Mouse (Mus musculus) heart, embryonic 11.5 days (tissue): ENCODE results near the gene Egfl8. TPM values are rescaled to one million over a fixed set of nuclear protein-coding genes. Genes with fewer than 3 reads are reported as not detected.

ENCODE experiments used
- ATAC-seq: fragments of 200-750 bp; cut with Nextera tagmentation; replicated peaks from 2 replicates; pipeline ENCODE4 v1.8.0; 2017; ENCODE audit warnings: moderate library complexity; ENCODE audit not compliant: insufficient number of reproducible peaks, low FRiP score, low TSS enrichment
- H3K27ac ChIP-seq: fragments of 300-500 bp; sonication (generic); 2 replicates; pipeline ENCODE4 v1.5.1; 2014; ENCODE audit warnings: mild to moderate bottlenecking, low read depth, low read length
- H3K27me3 ChIP-seq: fragments of 300-500 bp; sonication (generic); 2 replicates; pipeline ENCODE4 v1.6.1; 2014; ENCODE audit warnings: mild to moderate bottlenecking, low read length, mixed read lengths; ENCODE audit not compliant: control insufficient read depth, insufficient read depth
- H3K36me3 ChIP-seq: fragments of 300-500 bp; sonication (generic); 2 replicates; pipeline ENCODE4 v1.6.1; 2014; ENCODE audit warnings: mild to moderate bottlenecking, low read length, moderate library complexity, mixed read lengths; ENCODE audit not compliant: control insufficient read depth, insufficient read depth
- H3K4me1 ChIP-seq: fragments of 300-500 bp; sonication (generic); 2 replicates; pipeline ENCODE4 v1.6.1; 2014; ENCODE audit warnings: low read length; ENCODE audit not compliant: control insufficient read depth, insufficient read depth
- H3K4me2 ChIP-seq: fragments of 300-500 bp; sonication (generic); 2 replicates; pipeline ENCODE4 v1.6.1; 2014; ENCODE audit warnings: mild to moderate bottlenecking, moderate library complexity
- H3K4me3 ChIP-seq: fragments of 300-500 bp; sonication (generic); 2 replicates; pipeline ENCODE4 v1.5.1; 2014; ENCODE audit warnings: low read depth, low read length
- H3K9ac ChIP-seq: fragments of 300-500 bp; sonication (generic); 2 replicates; pipeline ENCODE4 v1.6.1; 2014; ENCODE audit warnings: mild to moderate bottlenecking, low read depth, low read length, moderate library complexity
- H3K9me3 ChIP-seq: fragments of 300-500 bp; sonication (generic); replicated peaks from 2 replicates; pipeline ENCODE4 v1.6.1; 2016; ENCODE audit warnings: low read length; ENCODE audit not compliant: control insufficient read depth
- WGBS: fragments of 180-500 bp; shearing (Covaris S2); extraction: QIAGEN DNeasy Blood & Tissue Kit; methylation state at CpG from one replicate; pipeline ENCODE4 v1.1.7; 2014; ENCODE audit not compliant: insufficient replicate concordance; 5-methylcytosine and 5-hydroxymethylcytosine counted together
- polyA plus RNA-seq: library from polyadenylated mRNA; unstranded; fragments of >200 nt; fragmentation: Nextera tagmentation; extraction: Ambion mirVana; gene quantifications from 2 replicates; pipeline ENCODE4 v1.2.1, GENCODE M21; 2014

Gene Egfl8
- polyA plus RNA-seq, 1 experiment from 2014 or later = 0.82 TPM

DNA sequence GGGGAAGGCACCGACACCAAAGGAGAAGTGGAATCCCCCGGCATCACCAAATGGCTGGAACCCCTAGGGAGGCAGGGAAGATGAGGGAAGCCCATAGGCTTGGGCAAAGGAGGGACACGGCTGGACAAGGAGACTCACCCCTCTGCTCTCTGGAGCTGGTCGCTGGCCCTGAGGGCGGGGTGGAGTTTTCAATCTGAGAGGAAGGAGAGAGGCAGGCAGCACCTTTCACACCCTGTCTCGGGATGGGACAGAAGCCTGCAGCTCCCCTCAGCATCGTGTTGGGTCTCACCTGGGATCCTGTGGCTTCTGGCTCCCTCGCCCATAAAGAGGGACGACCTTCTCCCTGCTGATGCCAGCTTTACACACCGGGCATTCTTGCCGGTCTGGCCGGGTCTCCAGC is 14.0 kb downstream of the Egfl8 start:
- H3K9ac ChIP-seq = no peak overlapping the region

DNA sequence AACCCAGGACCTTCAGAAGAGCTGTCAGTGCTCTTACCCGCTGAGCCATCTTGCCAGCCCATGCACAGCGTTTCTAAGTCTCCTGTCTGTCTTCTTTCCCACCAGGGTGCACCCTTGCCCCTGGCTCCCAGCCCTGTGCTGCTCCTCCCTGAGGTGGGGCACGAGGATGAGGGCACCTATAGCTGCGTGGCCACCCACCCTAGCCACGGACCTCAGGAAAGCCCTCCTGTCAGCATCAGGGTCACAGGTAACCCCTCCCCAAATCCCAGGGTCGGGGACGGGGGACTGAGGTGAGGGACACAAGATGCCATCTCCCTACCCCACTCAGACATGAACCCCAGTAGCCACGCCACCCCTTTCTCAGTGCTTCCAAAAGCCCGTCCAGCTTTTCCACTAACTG is 15.9 kb downstream of the Egfl8 start:
- Histone ChIP-seq H3K36me3 (peaks cover 11% of the 10 kb centered on the region), H3K27me3 (no peaks in the 10 kb centered on the region), H3K27ac (no peak overlapping the region), H3K9me3 (no peaks in the 10 kb centered on the region), H3K4me3 (no peak overlapping the region), H3K9ac (no peak overlapping the region), H3K4me1 (peaks cover 34% of the 10 kb centered on the region), H3K4me2 (no peak overlapping the region)
- WGBS = 76% methylated on average over 9 of the region's 9 CpGs
- no peak for ATAC-seq

More for the DNA sequence above, 14.0 kb downstream of the Egfl8 start:
- ATAC-seq = no peak
- H3K9me3 ChIP-seq = no peaks in the 10 kb centered on the region
- H3K4me1 ChIP-seq = peaks cover 39% of the 10 kb centered on the region
- no peak overlapping the region for H3K27ac ChIP-seq
- peaks cover 6% of the 10 kb centered on the region for H3K36me3 ChIP-seq
- H3K4me2 ChIP-seq = no peak overlapping the region; the same call in 1 of the 2 replicates
- WGBS = 82% methylated on average over 12 of the region's 12 CpGs
- no peaks in the 10 kb centered on the region for H3K27me3 ChIP-seq
- no peak overlapping the region for H3K4me3 ChIP-seq

DNA sequence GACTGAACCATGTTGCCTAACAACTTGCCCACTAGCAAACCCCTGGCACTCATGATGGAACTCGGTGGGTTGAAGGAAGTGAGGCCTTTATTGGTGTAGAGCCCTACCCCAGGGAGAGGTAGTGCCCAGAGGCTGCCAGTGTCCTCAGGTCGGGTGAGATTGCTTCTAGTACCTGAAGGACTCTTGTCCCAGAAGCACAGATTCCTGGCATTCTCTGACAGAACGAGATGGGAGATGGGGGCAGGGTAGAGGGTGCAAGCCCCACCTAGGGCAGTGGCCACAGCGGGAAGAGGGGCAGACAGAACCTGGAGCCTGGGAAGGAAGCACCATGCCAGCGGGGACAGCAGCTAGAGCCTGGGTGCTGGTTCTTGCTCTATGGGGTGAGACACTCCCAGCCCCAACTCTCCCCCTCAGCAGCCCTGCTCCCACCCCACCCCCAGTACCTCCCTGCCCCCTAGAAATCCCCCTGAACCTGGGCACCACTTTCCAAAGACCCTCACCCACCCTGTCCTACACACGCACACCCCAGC is 18.1 kb downstream of the Egfl8 start, which contains the start of gene Ager:
Ager (plus strand) TSS at position 297 of the 530 bp plus-strand sequence.
- Histone ChIP-seq H3K4me2 (peak within 1 kb of the TSS; percentile 34), H3K36me3 (peaks cover 15% of the 10 kb centered on the region), H3K9me3 (no peaks in the 10 kb centered on the region), H3K4me3 (no peak within 1 kb of the TSS), H3K27ac (no peak within 1 kb of the TSS), H3K27me3 (no peaks in the 10 kb centered on the region), H3K9ac (peak within 1 kb of the TSS; percentile 56; the same call in 1 of the 2 replicates), H3K4me1 (peaks cover 48% of the 10 kb centered on the region)
- WGBS = 20% methylated on average over 6 of the region's 6 CpGs
- no peak for ATAC-seq

DNA sequence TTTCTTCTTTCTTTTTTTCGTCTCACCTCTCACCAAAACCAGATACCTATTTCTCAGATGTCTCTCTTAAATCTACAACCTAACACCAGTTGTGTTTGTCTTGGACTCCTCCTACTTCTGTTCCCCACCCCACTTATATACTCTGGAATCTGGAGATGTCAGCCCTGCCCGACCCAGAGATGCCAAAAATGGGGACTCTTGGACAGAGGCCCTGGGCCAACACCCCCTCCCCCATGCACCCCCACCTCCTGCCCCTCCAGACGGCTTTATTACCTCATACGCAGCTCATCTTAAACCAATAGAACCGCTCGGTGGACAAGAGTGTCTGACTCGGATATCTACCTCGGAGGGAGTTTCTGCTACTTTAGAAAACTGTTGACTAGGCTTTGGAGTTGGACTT is 19.7 kb downstream of the Egfl8 start:
- H3K4me3 ChIP-seq = no peak overlapping the region
- H3K4me1 ChIP-seq = peaks cover 47% of the 10 kb centered on the region
- H3K27ac ChIP-seq = no peak overlapping the region
- H3K9me3 ChIP-seq = no peaks in the 10 kb centered on the region
- H3K4me2 ChIP-seq = no peak overlapping the region
- WGBS = 70% methylated on average over 8 of the region's 8 CpGs
- peaks cover 15% of the 10 kb centered on the region for H3K36me3 ChIP-seq
- ATAC-seq = no peak
- no peaks in the 10 kb centered on the region for H3K27me3 ChIP-seq
- H3K9ac ChIP-seq = no peak overlapping the region

DNA sequence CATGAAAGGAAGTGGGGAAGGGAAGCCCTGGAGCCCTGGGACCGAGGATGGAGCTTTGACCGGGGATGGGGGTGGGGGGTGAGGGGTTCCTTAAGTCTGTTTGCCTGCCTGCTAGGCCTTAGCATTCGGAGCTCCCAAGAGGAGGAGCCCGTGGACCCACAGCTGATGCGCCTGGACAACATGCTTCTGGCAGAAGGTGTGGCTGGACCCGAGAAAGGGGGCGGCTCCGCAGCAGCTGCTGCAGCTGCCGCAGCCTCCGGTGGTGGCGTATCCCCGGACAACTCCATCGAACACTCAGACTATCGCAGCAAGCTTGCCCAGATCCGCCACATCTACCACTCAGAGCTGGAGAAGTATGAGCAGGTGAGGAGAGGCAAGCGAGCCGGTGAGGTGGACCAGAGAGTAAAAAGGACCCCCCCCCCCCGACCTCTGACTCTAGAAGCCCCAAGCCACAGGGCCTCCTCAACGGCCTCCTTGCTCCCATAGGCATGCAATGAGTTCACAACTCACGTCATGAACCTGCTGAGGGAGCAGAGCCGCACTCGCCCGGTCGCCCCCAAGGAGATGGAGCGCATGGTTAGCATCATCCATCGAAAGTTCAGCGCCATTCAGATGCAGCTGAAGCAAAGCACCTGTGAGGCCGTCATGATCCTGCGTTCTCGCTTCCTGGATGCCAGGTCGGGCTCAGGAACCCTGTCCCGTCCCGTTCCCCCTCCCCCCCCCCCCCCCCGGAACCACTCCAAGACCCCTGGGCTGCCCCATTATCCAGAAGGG is 21.8 kb downstream of the Egfl8 start:
- Histone ChIP-seq H3K9ac (peak overlapping the region; percentile 98), H3K4me3 (peak overlapping the region; percentile 83), H3K36me3 (peaks cover 9% of the 10 kb centered on the region; the same call in 1 of the 2 replicates), H3K9me3 (no peaks in the 10 kb centered on the region), H3K4me2 (peak overlapping the region; percentile 92), H3K27ac (peak overlapping the region; percentile 97; the same call in 1 of the 2 replicates), H3K27me3 (no peaks in the 10 kb centered on the region), H3K4me1 (peaks cover 64% of the 10 kb centered on the region)
- no peak for ATAC-seq
- 65% methylated on average over 34 of the region's 34 CpGs for WGBS

DNA sequence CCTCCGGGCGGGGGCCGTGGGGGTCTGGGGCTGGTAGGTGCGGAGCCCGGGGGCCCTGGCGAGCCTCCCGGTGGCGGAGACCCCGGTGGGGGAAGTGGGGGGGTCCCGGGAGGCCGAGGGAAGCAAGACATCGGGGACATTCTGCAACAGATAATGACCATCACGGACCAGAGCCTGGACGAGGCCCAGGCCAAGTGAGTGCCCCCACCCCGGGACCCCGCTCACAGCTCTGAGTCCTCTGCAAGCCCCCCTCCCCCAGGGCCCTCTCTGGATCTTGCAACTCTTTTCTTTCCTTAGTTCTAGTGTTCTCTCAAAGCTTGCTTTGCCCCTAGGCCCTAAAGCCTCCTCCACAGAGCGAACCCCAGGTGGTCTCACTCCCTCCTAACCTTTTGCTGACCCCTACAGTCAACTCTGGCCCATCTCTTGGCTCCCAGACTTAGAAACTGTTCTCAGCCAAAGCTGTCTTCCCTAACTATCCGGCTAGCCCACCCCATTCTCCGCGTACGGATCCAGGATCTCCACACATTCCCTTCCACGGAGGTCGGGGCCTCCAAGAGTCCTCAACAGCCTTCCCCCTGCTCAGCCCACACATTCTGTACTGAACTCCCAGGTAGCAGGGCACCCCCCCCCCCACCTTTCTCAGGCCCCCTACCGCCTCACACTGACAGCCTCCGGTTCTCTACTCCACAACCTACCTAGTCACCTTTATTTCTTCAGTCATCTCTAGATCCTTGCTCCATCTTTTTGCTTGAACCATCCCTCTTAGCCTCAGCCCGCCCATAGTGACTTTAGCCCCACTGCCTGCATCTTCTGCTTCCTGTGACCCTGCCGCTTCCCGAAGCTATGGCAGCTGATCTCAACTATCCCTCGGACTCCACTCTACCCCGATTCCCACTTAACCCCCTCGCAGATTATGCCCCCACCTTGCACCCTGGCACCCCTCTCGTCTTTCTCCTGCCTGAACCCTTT is 22.9 kb downstream of the Egfl8 start:
- H3K4me1 ChIP-seq = peaks cover 63% of the 10 kb centered on the region

DNA sequence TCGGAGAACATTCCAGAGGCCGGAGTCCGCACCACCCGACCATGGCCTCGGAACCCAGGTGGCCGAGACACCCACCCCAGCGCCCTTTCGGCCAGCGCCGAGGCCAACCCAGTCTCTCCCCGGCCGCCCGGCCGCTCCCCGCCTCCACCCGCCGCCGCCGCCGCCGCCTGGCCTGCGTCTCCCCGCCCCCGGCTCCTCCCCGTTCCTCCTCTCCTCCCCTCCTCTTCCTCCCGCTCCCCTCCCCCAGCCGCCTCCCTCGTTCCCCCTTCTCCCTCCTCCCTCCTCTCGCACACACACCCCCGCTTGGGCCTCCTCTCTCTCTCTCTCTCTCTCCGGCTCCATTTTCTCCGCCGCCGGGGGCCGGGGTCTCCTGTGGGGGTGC is 23.8 kb downstream of the Egfl8 start:
- Histone ChIP-seq H3K4me2 (peak overlapping the region; percentile 92), H3K27me3 (no peaks in the 10 kb centered on the region), H3K27ac (peak overlapping the region; percentile 97), H3K4me1 (peaks cover 58% of the 10 kb centered on the region), H3K4me3 (peak overlapping the region; percentile 83), H3K9me3 (no peaks in the 10 kb centered on the region), H3K36me3 (peaks cover 9% of the 10 kb centered on the region; the same call in 1 of the 2 replicates), H3K9ac (peak overlapping the region; percentile 98)
- peak; percentile 60 for ATAC-seq
- WGBS = 0% methylated on average over 22 of the region's 35 CpGs

More for the DNA sequence above, 22.9 kb downstream of the Egfl8 start:
- Histone ChIP-seq H3K27me3 (no peaks in the 10 kb centered on the region), H3K9ac (peak overlapping the region; percentile 98), H3K27ac (peak overlapping the region; percentile 97), H3K4me2 (peak overlapping the region; percentile 92), H3K9me3 (no peaks in the 10 kb centered on the region), H3K36me3 (peaks cover 9% of the 10 kb centered on the region; the same call in 1 of the 2 replicates), H3K4me3 (peak overlapping the region; percentile 83)
- no peak for ATAC-seq
- WGBS = 2% methylated on average over 32 of the region's 32 CpGs
